Mouse (Mus musculus): Measurements from ENCODE around the gene Ube2q2.
"Not testable (repeated sequence)": the region's sequence is repeated elsewhere in the genome, so short reads cannot be mapped to it uniquely, and the experiment has no call there.

Gene Ube2q2

GRCm38 (mm10) chr9:55241863-55242685, 93.4 kb downstream of the Ube2q2 start:
- no peak for DNase-seq (ENCODE audit: low read depth, low spot score)

DNA sequence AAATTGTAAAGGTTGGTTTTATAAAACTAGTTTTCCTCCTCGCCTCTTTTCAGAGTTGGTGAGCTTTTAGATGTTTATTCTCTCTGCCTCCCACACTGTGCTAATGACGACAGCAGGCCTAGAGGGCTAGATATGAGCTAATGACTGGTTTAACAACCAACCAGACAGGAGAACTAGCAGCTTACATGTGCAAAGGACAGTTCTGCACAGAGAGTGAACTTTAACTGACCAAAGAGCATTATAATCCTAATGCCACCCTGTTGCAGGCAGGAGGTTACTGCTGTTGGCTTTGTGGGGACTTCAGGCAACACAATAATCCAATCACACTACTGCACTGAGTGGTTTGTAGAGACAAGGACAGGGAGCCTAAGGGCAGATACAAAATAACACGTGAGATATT, 94.6 kb downstream of the Ube2q2 start:
- no peak for DNase-seq (ENCODE audit: low read depth, low spot score)

GRCm38 (mm10) chr9:55244079-55244478, 95.4 kb downstream of the Ube2q2 start:
- DNase-seq (ENCODE audit: low read depth, low spot score), result no peak

DNA sequence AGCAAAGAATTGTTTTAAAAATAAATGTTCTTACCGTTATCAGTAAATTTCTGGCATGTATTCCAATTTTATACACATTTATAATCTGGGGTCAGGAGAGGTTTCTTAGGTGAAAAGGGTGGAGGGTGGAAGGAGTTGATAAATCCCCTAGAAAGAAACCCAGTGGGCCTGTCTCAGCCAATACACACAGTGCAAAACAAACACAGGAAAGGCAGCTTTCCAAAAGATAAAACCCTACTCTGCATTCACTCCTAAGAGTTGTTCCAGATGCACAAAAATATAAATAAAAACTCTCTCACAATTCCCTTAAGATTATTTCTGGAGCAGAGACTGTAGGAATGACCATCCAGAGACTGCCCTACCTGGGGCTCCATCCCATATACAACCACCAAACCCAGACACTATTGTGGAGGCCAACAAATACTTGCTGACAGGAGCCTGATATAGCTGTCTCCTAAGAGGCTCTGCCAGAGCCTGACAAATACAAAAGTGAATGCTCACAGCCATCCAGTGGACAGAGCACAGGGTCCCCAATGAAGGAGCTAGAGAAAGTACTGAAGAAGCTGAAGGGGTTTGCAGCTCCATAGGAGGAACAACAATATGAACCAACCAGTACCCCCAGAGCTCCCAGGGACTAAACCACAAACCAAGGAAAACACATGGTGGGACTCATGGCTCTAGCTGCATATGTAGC, 96.5 kb downstream of the Ube2q2 start:
- not testable (repeated sequence) for DNase-seq (ENCODE audit: low read depth, low spot score)

DNA sequence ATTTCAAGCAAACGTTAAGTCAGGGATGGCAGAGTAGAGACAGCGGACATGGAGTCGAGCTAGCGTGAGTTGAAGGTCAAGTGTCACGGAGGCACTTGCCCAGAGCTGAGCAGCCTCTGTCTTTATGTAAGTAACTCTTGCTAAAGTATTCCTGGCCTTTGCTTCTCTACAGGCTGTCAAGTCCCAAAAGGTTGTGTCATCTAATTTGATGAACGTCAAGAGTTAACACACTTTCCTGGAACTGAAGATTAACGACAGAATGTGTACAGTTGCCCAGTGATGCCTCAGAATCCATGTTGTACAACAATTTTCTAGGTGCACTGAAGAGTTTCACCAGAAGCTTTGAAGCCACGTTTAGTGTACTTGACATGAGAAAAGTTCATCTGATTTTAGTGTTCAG, 97.8 kb downstream of the Ube2q2 start:
- DNase-seq (ENCODE audit: low read depth, low spot score), result no peak

GRCm38 (mm10) chr9:55246918-55247317, 98.3 kb downstream of the Ube2q2 start:
- no peak for DNase-seq (ENCODE audit: low read depth, low spot score)

DNA sequence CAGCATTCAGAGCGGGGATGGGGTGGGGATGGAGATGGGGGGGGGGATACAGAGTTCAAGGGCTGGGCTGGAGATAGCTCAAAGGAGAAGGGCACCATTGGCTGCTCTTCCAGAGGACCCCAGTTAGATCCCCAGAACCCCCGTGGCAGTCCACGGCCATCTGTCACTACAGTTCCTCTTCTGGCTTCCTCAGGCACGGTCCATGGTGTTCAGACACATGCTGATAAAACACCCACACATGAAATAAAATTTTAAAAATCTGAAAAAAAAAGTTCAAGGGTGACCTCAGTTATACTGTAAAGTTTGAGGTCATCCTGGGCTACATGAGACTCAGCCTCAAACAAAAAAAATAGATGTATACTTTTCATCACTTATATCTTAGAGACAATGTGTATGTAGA, 99.8 kb downstream of the Ube2q2 start:
- no peak for DNase-seq (ENCODE audit: low read depth, low spot score)

- DNase-seq (ENCODE audit: low read depth, low spot score), result no peak
Observed at GRCm38 (mm10) chr9:55250595-55251247, 102.1 kb downstream of the Ube2q2 start.

DNA sequence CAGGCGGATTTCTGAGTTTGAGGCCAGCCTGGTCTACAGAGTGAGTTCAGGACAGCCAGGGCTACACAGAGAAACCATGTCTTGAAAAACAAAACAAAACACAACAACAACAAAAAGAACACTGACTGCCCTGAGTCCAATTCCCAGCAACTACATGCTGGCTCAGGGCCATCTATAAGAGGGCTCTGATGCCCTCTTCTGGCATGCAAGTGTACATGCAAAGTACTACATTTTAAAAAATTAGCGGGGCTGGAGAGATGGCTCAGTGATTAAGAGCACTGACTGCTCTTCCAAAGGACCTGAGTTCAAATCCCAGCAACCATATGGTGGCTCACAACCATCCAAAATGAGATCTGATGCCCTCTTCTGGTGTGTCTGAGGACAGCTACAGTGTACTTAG, 103.4 kb downstream of the Ube2q2 start:
- not testable (repeated sequence) for DNase-seq (ENCODE audit: low read depth, low spot score)

GRCm38 (mm10) chr9:55253849-55254248, 105.2 kb downstream of the Ube2q2 start:
- no peak for DNase-seq (ENCODE audit: low read depth, low spot score)

DNA sequence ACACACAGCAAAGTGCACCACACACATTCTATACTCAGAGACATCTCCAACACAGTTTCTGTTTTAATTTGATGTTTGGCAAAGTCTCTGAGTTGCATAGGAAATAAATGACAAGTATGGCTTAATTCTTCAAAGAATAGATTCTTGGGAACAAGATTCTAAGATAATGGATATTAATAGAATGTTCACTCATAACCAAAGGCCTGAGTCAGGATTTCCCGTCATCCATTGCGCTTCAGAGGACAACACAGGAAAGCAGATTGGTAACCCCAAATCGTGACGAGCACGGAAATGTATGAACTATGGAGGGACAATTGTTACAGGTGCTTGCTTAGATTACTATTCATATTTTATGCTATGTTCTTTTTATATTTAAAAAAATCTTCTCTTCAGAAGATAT, 106.4 kb downstream of the Ube2q2 start:
- DNase-seq (ENCODE audit: low read depth, low spot score), result no peak

DNA sequence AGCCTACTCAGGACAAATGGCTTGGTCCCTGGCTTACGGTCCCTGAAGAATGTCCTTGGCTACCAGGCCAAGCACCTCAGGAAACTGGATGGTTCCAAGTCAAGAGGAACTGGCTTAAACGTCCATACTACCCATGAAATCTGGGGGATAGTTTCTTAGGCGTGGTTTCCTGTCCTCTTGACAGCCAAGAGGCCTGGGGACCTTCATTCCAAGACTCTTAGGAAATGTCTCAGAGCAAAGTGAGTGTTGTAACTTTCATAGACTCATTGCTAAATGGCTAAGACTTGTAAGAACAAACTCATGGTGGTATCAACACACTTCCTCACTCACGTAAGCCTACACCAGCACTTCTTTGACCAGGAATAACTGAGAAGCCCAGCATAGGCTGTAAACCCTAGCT, 107.0 kb downstream of the Ube2q2 start:
- DNase-seq (ENCODE audit: low read depth, low spot score), result no peak

DNA sequence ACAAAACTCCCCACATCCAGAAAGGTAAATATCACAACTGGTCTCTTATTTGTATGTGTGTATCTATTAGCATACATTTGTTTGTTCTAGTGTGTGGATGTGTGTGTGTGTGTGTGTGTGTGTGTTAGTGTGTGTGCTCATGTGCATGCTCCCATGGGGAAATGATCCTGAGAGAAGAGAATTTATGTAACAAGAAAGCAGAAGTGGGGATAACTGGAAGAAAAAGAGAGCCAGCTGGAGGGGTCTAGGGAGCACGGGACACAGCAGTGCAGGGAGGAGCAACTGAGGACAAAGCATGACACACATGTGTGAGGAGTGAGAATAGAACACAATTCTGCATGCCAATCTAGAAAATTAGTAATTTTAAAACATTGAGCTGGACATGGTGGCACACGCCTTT, 108.5 kb downstream of the Ube2q2 start:
- DNase-seq (ENCODE audit: low read depth, low spot score), result no peak
